Mouse (Mus musculus) cerebellum, adult 2 months (tissue): ENCODE results near the gene Rpl18a.

Experiments
- CTCF ChIP-seq: fragments of 200-500 bp; IDR thresholded peaks from 2 replicates; pipeline ENCODE4 v1.5.1; 2011; ENCODE audit warnings: low read depth, mild to moderate bottlenecking, control low read depth, low read length, moderate library complexity, borderline replicate concordance; ENCODE audit not compliant: insufficient read depth
- POLR2A ChIP-seq: fragments of 200-500 bp; IDR thresholded peaks from 2 replicates; pipeline ENCODE4 v1.6.1; 2011; ENCODE audit warnings: low read length, control low read depth, borderline replicate concordance; ENCODE audit not compliant: insufficient read depth

GRCm38 (mm10) chr8:70850947-70851346 is 46.3 kb downstream of the Rpl18a start:
- TF ChIP-seq CTCF = no peak
- no peak for TF ChIP-seq POLR2A
